Mouse (Mus musculus): ENCODE results near the gene Trim63.

The Trim63 gene

GRCm38 (mm10) chr4:134371316-134371855, 56.5 kb downstream of the Trim63 start:
- peak; percentile 31 for DNase-seq

DNA sequence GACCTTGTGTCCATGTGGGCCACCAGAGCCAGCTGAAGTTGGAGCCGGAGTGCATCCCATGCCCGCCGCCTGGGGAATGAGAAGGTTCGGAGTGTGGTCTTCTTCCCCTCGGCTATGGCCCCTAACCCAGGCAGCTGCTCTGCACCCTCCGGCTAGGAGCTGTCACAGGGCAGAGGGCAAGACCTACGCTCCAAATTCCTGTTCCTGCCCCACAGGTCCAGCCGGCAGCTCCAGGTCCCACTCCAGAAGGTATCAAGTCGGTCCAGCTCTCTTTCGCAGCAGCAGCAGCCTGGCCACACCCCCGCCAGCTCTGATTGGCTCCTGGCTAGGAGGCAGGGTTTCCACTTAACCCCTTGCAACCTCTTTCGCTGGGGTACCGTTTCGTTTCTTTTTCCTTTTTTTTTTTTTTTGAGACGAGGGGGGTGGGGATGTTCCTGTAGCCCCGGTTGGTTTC, 57.4 kb downstream of the Trim63 start:
- DNase-seq, result peak; percentile 81

DNA sequence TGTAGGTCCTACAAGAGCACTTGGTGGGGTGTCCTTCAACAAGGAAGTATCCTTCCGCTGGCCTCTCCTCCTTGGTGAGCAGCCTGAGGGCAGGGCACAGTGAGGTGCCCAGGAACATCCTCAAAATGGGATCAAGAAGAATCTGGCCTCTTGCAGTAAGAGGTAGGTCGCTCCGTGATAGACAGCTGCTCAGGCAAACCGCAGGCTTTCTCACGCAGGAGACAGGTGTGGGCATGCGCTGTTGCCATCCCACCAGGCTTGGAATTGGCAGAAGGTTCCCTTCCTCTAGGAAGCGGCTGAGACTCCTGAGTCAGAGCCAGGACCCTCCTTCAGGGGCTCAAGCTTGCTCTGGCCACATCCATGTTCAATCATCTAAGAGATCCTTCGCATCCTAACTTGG, 58.4 kb downstream of the Trim63 start:
- no peak for DNase-seq

GRCm38 (mm10) chr4:134374306-134374705, 59.4 kb downstream of the Trim63 start:
- DNase-seq, result no peak

DNA sequence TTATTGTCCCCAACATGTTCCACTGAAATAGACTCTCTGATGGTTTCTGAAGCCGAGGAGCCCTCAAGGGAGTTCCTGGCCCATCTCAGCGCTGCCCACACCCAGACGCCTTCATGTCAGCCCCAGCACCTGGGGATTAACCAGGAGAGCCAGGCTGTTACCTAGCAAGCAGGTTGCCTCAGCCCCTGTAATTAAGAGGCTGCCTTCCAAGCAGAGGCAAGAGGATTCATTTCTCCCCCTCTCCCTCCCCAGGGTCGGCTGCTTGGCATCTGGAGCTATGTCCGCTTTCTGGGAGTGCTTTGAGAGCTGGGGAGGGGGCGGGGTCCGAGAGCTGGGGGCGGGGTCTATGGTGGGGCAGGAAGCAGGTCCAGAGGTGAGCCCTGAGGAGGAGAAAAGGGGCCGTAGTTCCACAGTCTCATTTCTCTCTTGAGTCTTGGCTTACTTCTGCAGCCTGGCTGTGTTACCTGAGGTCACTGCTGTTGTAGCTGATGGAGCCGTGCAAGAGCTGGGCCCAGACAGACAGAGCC, 63.2 kb downstream of the Trim63 start:
- DNase-seq, result no peak
